Mouse (Mus musculus) lung, embryonic 15.5 days (tissue): Measurements from ENCODE around the gene Hmces. TPM values are rescaled to one million over a fixed set of nuclear protein-coding genes. Genes with fewer than 3 reads are reported as not detected.

Experiments
- ATAC-seq: fragments of 200-750 bp; cut with Nextera tagmentation; 2 replicates; pipeline ENCODE4 v1.8.0; 2017; ENCODE audit warnings: moderate number of reproducible peaks, borderline replicate concordance; ENCODE audit not compliant: low FRiP score, low TSS enrichment; ENCODE audit errors: extremely low read depth
- H3K27ac ChIP-seq: fragments of 300-500 bp; sonication (generic); 2 replicates; pipeline ENCODE4 v1.5.1; 2015; ENCODE audit warnings: moderate library complexity, mild to moderate bottlenecking, inconsistent platforms
- H3K27me3 ChIP-seq: fragments of 300-500 bp; sonication (generic); 2 replicates; pipeline ENCODE4 v1.6.1; 2015; ENCODE audit warnings: inconsistent platforms
- H3K36me3 ChIP-seq: fragments of 300-500 bp; sonication (generic); 2 replicates; pipeline ENCODE4 v1.6.1; 2015; ENCODE audit warnings: inconsistent platforms
- H3K4me1 ChIP-seq: fragments of 300-500 bp; sonication (generic); 2 replicates; pipeline ENCODE4 v1.6.1; 2015; ENCODE audit warnings: inconsistent platforms
- H3K4me2 ChIP-seq: fragments of 300-500 bp; sonication (generic); 2 replicates; pipeline ENCODE4 v1.6.1; 2015; ENCODE audit warnings: inconsistent platforms, mild to moderate bottlenecking, moderate library complexity
- H3K4me3 ChIP-seq: fragments of 300-500 bp; sonication (generic); 2 replicates; pipeline ENCODE4 v1.5.1; 2015; ENCODE audit warnings: mild to moderate bottlenecking, inconsistent platforms
- H3K9ac ChIP-seq: fragments of 300-500 bp; sonication (generic); 2 replicates; pipeline ENCODE4 v1.6.1; 2015; ENCODE audit warnings: inconsistent platforms
- H3K9me3 ChIP-seq: fragments of 300-500 bp; sonication (generic); 2 replicates; pipeline ENCODE4 v1.6.1; 2016; ENCODE audit warnings: inconsistent platforms
- WGBS: fragments of 180-500 bp; shearing (Covaris S2); methylation state at CpG from one replicate; pipeline ENCODE4 v1.1.7; 2015; 5-methylcytosine and 5-hydroxymethylcytosine counted together
- polyA plus RNA-seq: library from polyadenylated mRNA; unstranded; fragments of >200 nt; fragmentation: Nextera tagmentation; extraction: Ambion mirVana; gene quantifications from 2 replicates; pipeline ENCODE4 v1.2.1, GENCODE M21; 2015

Hmces gene
- polyA plus RNA-seq, 1 experiment from 2014 or later, result 57.7 TPM

DNA sequence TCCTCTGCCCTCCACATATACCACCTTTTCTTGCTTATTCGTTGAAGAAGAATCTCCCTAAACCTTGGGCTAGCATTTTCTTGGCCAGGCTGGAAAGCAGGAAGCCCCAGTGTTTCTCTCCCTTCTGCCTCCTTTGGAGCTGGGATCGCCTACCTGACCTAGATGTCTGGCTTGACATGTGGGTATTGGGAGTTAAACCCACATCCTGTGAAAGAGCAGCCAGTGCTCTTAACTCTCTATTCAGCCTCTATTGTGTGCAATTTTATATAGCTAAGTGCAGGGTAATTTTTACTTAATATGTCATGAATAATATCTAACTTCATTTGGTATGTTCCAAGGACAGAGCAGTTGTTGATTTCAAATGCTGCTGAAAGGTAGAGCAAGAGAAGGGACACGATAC, 34.1 kb upstream of the Hmces start:
- no peak overlapping the region for H3K4me2 ChIP-seq
- no peak overlapping the region for H3K9ac ChIP-seq
- H3K36me3 ChIP-seq, result no peaks in the 10 kb centered on the region
- WGBS, result 58% methylated on average over 3 of the region's 3 CpGs
- H3K27ac ChIP-seq, result no peak overlapping the region
- H3K4me1 ChIP-seq, result no peaks in the 10 kb centered on the region
- no peak overlapping the region for H3K4me3 ChIP-seq
- no peaks in the 10 kb centered on the region for H3K27me3 ChIP-seq
- ATAC-seq, result no peak
- H3K9me3 ChIP-seq, result no peaks in the 10 kb centered on the region

DNA sequence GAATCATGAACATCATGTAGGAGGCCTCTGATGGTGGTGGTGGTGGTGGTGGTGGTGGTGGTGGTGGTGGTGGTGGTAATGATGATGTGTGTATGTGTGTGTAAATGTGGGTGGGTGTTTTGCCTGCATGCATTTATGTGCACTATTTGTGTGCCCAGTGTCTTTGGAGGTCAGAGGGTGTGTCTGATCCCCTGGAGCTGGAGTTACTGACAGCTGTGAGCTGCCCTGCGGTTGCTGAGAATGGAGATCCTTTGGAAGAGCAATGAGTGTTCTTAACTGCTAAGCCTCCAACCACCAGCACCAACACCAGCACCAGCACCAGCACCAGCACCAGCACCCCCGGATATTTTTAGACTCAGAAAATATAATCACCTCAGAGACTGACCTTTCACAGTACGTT, 31.5 kb upstream of the Hmces start:
- no peak overlapping the region for H3K4me3 ChIP-seq
- H3K27ac ChIP-seq, result no peak overlapping the region
- 60% methylated on average over 3 of the region's 3 CpGs for WGBS
- no peak overlapping the region for H3K4me2 ChIP-seq
- H3K4me1 ChIP-seq, result 0 out of 2 replicates have a peak, but pooled peaks cover 3% of the 10 kb centered on the region
- no peaks in the 10 kb centered on the region for H3K9me3 ChIP-seq
- no peaks in the 10 kb centered on the region for H3K36me3 ChIP-seq
- no peak for ATAC-seq
- no peak overlapping the region for H3K9ac ChIP-seq
- H3K27me3 ChIP-seq, result no peaks in the 10 kb centered on the region

GRCm38 (mm10) chr6:87882816-87883215, 30.9 kb upstream of the Hmces start:
- no peaks in the 10 kb centered on the region for H3K36me3 ChIP-seq
- ATAC-seq, result no peak
- 46% methylated on average over 4 of the region's 4 CpGs for WGBS
- H3K9me3 ChIP-seq, result no peaks in the 10 kb centered on the region
- 0 out of 2 replicates have a peak, but pooled peaks cover 3% of the 10 kb centered on the region for H3K4me1 ChIP-seq
- H3K9ac ChIP-seq, result no peak overlapping the region
- H3K4me3 ChIP-seq, result no peak overlapping the region
- H3K4me2 ChIP-seq, result no peak overlapping the region
- H3K27me3 ChIP-seq, result no peaks in the 10 kb centered on the region
- no peak overlapping the region for H3K27ac ChIP-seq

GRCm38 (mm10) chr6:87886721-87887120, 27.0 kb upstream of the Hmces start:
- Histone ChIP-seq H3K27me3 (no peaks in the 10 kb centered on the region), H3K27ac (0 out of 2 replicates have a peak overlapping the region, but pooled peaks have one; percentile 39), H3K4me2 (no peak overlapping the region; the same call in 1 of the 2 replicates), H3K9me3 (no peaks in the 10 kb centered on the region), H3K9ac (no peak overlapping the region), H3K4me1 (peaks cover 11% of the 10 kb centered on the region), H3K36me3 (peaks cover 25% of the 10 kb centered on the region), H3K4me3 (no peak overlapping the region)
- 24% methylated on average over 1 of the region's 1 CpGs for WGBS
- no peak for ATAC-seq

GRCm38 (mm10) chr6:87887594-87888233, 26.0 kb upstream of the Hmces start, which contains the start of gene Copg1:
Gene Copg1 (plus strand): TSS chr6:87887814.
- H3K9ac ChIP-seq, result peak within 1 kb of the TSS; percentile 62
- peak within 1 kb of the TSS; percentile 59 for H3K4me2 ChIP-seq
- peak; percentile 95 for ATAC-seq
- H3K4me1 ChIP-seq, result peaks cover 11% of the 10 kb centered on the region
- under 1% methylated on average over 31 of the region's 31 CpGs for WGBS
- H3K36me3 ChIP-seq, result peaks cover 35% of the 10 kb centered on the region
- H3K9me3 ChIP-seq, result no peaks in the 10 kb centered on the region
- H3K27me3 ChIP-seq, result no peaks in the 10 kb centered on the region
- peak within 1 kb of the TSS; percentile 58 for H3K4me3 ChIP-seq
- H3K27ac ChIP-seq, result peak within 1 kb of the TSS; percentile 75

GRCm38 (mm10) chr6:87893931-87894330, 19.8 kb upstream of the Hmces start:
- Histone ChIP-seq H3K27me3 (no peaks in the 10 kb centered on the region), H3K9me3 (no peaks in the 10 kb centered on the region), H3K27ac (no peak overlapping the region), H3K4me2 (no peak overlapping the region), H3K4me1 (peaks cover 2% of the 10 kb centered on the region), H3K36me3 (peaks cover 95% of the 10 kb centered on the region), H3K4me3 (no peak overlapping the region), H3K9ac (no peak overlapping the region)
- 89% methylated on average over 7 of the region's 7 CpGs for WGBS
- ATAC-seq, result no peak

- Histone ChIP-seq H3K9ac (no peak overlapping the region), H3K27ac (no peak overlapping the region), H3K4me1 (no peaks in the 10 kb centered on the region), H3K4me3 (no peak overlapping the region), H3K9me3 (no peaks in the 10 kb centered on the region), H3K36me3 (peaks cover 95% of the 10 kb centered on the region), H3K4me2 (no peak overlapping the region), H3K27me3 (no peaks in the 10 kb centered on the region)
- WGBS, result 94% methylated on average over 10 of the region's 10 CpGs
- no peak for ATAC-seq
These were observed 15.7 kb upstream of the Hmces start for GRCm38 (mm10) chr6:87898028-87898427.

GRCm38 (mm10) chr6:87906632-87907031, 7.1 kb upstream of the Hmces start:
- Histone ChIP-seq H3K27ac (no peak overlapping the region), H3K36me3 (peaks cover 98% of the 10 kb centered on the region), H3K4me3 (no peak overlapping the region), H3K9me3 (no peaks in the 10 kb centered on the region), H3K4me1 (no peaks in the 10 kb centered on the region), H3K4me2 (no peak overlapping the region), H3K27me3 (no peaks in the 10 kb centered on the region), H3K9ac (no peak overlapping the region)
- WGBS, result 66% methylated on average over 5 of the region's 5 CpGs
- no peak for ATAC-seq

DNA sequence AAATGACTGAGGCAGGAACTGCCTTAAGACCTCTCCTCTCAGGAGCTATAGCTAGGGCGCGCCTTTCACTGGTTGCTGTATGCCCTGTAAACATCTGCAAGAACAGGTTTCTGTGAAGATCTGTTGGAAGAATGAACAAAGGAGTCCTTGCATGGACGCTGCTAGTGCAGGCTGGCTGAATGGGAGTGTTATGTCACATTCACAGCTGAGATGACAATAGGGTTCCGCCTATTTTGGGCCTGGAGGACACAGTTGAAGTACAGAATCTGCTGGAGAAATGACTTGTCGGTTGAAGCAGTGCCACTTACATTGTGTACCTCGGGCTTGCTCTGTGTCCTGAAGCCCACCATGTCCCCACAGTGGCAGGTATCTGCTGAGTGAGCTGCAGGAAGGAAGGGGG, 4.6 kb upstream of the Hmces start:
- 89% methylated on average over 6 of the region's 6 CpGs for WGBS

GRCm38 (mm10) chr6:87911559-87911958, 2.2 kb upstream of the Hmces start:
- no peak for ATAC-seq
- no peaks in the 10 kb centered on the region for H3K27me3 ChIP-seq
- H3K9me3 ChIP-seq, result no peaks in the 10 kb centered on the region
- peaks cover 12% of the 10 kb centered on the region for H3K4me1 ChIP-seq
- 88% methylated on average over 6 of the region's 6 CpGs for WGBS
- H3K9ac ChIP-seq, result no peak overlapping the region
- peaks cover 70% of the 10 kb centered on the region for H3K36me3 ChIP-seq
- H3K27ac ChIP-seq, result no peak overlapping the region
- H3K4me2 ChIP-seq, result no peak overlapping the region
- no peak overlapping the region for H3K4me3 ChIP-seq

More for the DNA sequence above, 4.6 kb upstream of the Hmces start:
- no peak overlapping the region for H3K9ac ChIP-seq
- H3K4me3 ChIP-seq, result no peak overlapping the region
- no peaks in the 10 kb centered on the region for H3K9me3 ChIP-seq
- ATAC-seq, result no peak
- no peak overlapping the region for H3K27ac ChIP-seq
- H3K36me3 ChIP-seq, result peaks cover 88% of the 10 kb centered on the region
- H3K4me1 ChIP-seq, result peaks cover 3% of the 10 kb centered on the region; the same call in 1 of the 2 replicates
- H3K4me2 ChIP-seq, result no peak overlapping the region
- no peaks in the 10 kb centered on the region for H3K27me3 ChIP-seq

GRCm38 (mm10) chr6:87914326-87915102, 779 bp downstream of the Hmces start:
- 3% methylated on average over 35 of the region's 35 CpGs for WGBS
- peak overlapping the region; percentile 85 for H3K4me2 ChIP-seq
- peak overlapping the region; percentile 91 for H3K9ac ChIP-seq
- ATAC-seq, result peak; percentile 57
- peaks cover 70% of the 10 kb centered on the region for H3K36me3 ChIP-seq
- H3K4me1 ChIP-seq, result peaks cover 12% of the 10 kb centered on the region
- peak overlapping the region; percentile 89 for H3K4me3 ChIP-seq
- peak overlapping the region; percentile 92 for H3K27ac ChIP-seq
- no peaks in the 10 kb centered on the region for H3K27me3 ChIP-seq
- H3K9me3 ChIP-seq, result no peaks in the 10 kb centered on the region

- no peak for ATAC-seq
These were observed 2.2 kb downstream of the Hmces start for GRCm38 (mm10) chr6:87915939-87916338.

More at GRCm38 (mm10) chr6:87915939-87916338, 2.2 kb downstream of the Hmces start:
- Histone ChIP-seq H3K4me2 (no peak overlapping the region), H3K9me3 (no peaks in the 10 kb centered on the region), H3K9ac (no peak overlapping the region), H3K27ac (no peak overlapping the region), H3K36me3 (peaks cover 68% of the 10 kb centered on the region), H3K27me3 (no peaks in the 10 kb centered on the region), H3K4me3 (no peak overlapping the region), H3K4me1 (peaks cover 12% of the 10 kb centered on the region)
- WGBS, result 68% methylated on average over 5 of the region's 5 CpGs
